Mouse (Mus musculus): ENCODE results near the gene Olfr722.

GRCm38 (mm10) chr14:49901899-49902298, at the start of gene Olfr722:
- no peak for TF ChIP-seq POLR2AphosphoS2 (IDR thresholded peaks at IDR 0.05; ENCODE audit: low read length)
- no peak for TF ChIP-seq TBP (IDR thresholded peaks at IDR 0.05; ENCODE audit: low read depth, low read length)
- TF ChIP-seq CHD2 (IDR thresholded peaks at IDR 0.05; ENCODE audit: low read length), result no peak
